Mouse (Mus musculus) adrenal gland, adult 8-10 months (tissue): ENCODE results near the gene Sp100. TPM values are rescaled to one million over a fixed set of nuclear protein-coding genes. Genes with fewer than 3 reads are reported as not detected.

ENCODE experiments used
- DNase-seq: peaks from one replicate; pipeline ENCODE4 v3.0.0; 2022
- total RNA-seq, 4 experiments: library from RNA; stranded (reverse); gene quantifications; 2 replicates each; pipeline ENCODE4 v1.2.4; 2022

The Sp100 gene
- total RNA-seq, 4 experiments from 2014 or later = 22.1 to 29.6 (median 25.2) TPM

GRCm38 (mm10) chr1:85702531-85702930 lies 52.7 kb downstream of the Sp100 start:
- DNase-seq = no peak

GRCm38 (mm10) chr1:85703245-85704186 lies 53.7 kb downstream of the Sp100 start:
- DNase-seq = peak; percentile 54

GRCm38 (mm10) chr1:85705552-85705951 lies 55.8 kb downstream of the Sp100 start:
- no peak for DNase-seq

- DNase-seq = no peak
Observed at GRCm38 (mm10) chr1:85706754-85707153, 57.0 kb downstream of the Sp100 start.

GRCm38 (mm10) chr1:85714501-85714900 lies 64.7 kb downstream of the Sp100 start:
- DNase-seq = no peak

- no peak for DNase-seq
Observed at GRCm38 (mm10) chr1:85716447-85717027, 66.7 kb downstream of the Sp100 start.

GRCm38 (mm10) chr1:85719049-85719448 lies 69.3 kb downstream of the Sp100 start:
- DNase-seq = no peak

- no peak for DNase-seq
Observed at GRCm38 (mm10) chr1:85720220-85720893, 70.6 kb downstream of the Sp100 start.

GRCm38 (mm10) chr1:85730471-85730870 lies 80.7 kb downstream of the Sp100 start:
- no peak for DNase-seq

GRCm38 (mm10) chr1:85732581-85732980 lies 82.8 kb downstream of the Sp100 start:
- no peak for DNase-seq

- no peak for DNase-seq
Observed at GRCm38 (mm10) chr1:85734511-85734910, 84.7 kb downstream of the Sp100 start.

GRCm38 (mm10) chr1:85735463-85736123 lies 85.8 kb downstream of the Sp100 start:
- DNase-seq = no peak

GRCm38 (mm10) chr1:85736355-85737184 lies 86.8 kb downstream of the Sp100 start:
- peak; percentile 47 for DNase-seq

GRCm38 (mm10) chr1:85739000-85739399 lies 89.2 kb downstream of the Sp100 start:
- DNase-seq = no peak

- no peak for DNase-seq
Observed at GRCm38 (mm10) chr1:85739819-85740218, 90.0 kb downstream of the Sp100 start.

GRCm38 (mm10) chr1:85740923-85741322 lies 91.1 kb downstream of the Sp100 start:
- DNase-seq = no peak

GRCm38 (mm10) chr1:85742333-85742732 lies 92.5 kb downstream of the Sp100 start:
- no peak for DNase-seq

GRCm38 (mm10) chr1:85742916-85743505 lies 93.2 kb downstream of the Sp100 start:
- DNase-seq = no peak

GRCm38 (mm10) chr1:85744539-85744938 lies 94.8 kb downstream of the Sp100 start:
- no peak for DNase-seq

GRCm38 (mm10) chr1:85746511-85746910 lies 96.7 kb downstream of the Sp100 start:
- DNase-seq = no peak

- no peak for DNase-seq
Observed at GRCm38 (mm10) chr1:85749829-85750228, 100.0 kb downstream of the Sp100 start.
